Mouse (Mus musculus) olfactory bulb, adult 2 months (tissue): ENCODE data around the gene Tcf12.

Experiments used
- CTCF ChIP-seq: fragments of 200-500 bp; IDR thresholded peaks from 2 replicates; pipeline ENCODE4 v1.5.1; 2012; ENCODE audit warnings: low read depth, mild to moderate bottlenecking, low read length, moderate library complexity; ENCODE audit not compliant: insufficient read depth
- POLR2A ChIP-seq: fragments of 200-500 bp; IDR thresholded peaks from 2 replicates; pipeline ENCODE4 v1.6.1; 2012; ENCODE audit warnings: mild to moderate bottlenecking, low read depth, low read length, moderate library complexity; ENCODE audit not compliant: insufficient read depth

- no peak for TF ChIP-seq CTCF
- no peak for TF ChIP-seq POLR2A
Observed at GRCm38 (mm10) chr9:72111622-72112550, at the start of gene Tcf12.
